Mouse (Mus musculus) myocyte (in vitro differentiated cells): ENCODE measurements around the gene Bcl9l. TPM values are rescaled to one million over a fixed set of nuclear protein-coding genes. Genes with fewer than 3 reads are reported as not detected.
A peak's percentile ranks its signal among the peaks of the same experiment; 100 is the strongest.
"Not testable (repeated sequence)": the region's sequence is repeated elsewhere in the genome, so short reads cannot be mapped to it uniquely, and the experiment has no call there.

Experiments used
- H3K27me3 ChIP-seq: one replicate; pipeline ENCODE4 v1.6.1; 2011; ENCODE audit not compliant: control insufficient read depth, insufficient read depth, insufficient read length
- H3K36me3 ChIP-seq: one replicate; pipeline ENCODE4 v1.6.1; 2011; ENCODE audit not compliant: control insufficient read depth, insufficient read depth
- H3K4me2 ChIP-seq: one replicate; pipeline ENCODE4 v1.6.1; 2011; ENCODE audit warnings: low read depth, control low read depth
- H3K4me3 ChIP-seq: one replicate; pipeline ENCODE4 v1.5.1; 2011; ENCODE audit warnings: mild to moderate bottlenecking, control low read depth, moderate library complexity
- H3K79me2 ChIP-seq: one replicate; pipeline ENCODE4 v1.6.1; 2011; ENCODE audit not compliant: control insufficient read depth, insufficient read depth
- H3ac ChIP-seq: one replicate; pipeline ENCODE4 v1.6.1; 2011; ENCODE audit not compliant: control insufficient read depth, insufficient read length
- CEBPB ChIP-seq: IDR thresholded peaks from 2 replicates; pipeline ENCODE4 v1.6.1; 2011; ENCODE audit warnings: mild to moderate bottlenecking, moderate library complexity; ENCODE audit not compliant: poor library complexity, insufficient read depth, severe bottlenecking
- E2F4 ChIP-seq: IDR thresholded peaks from one replicate; pipeline ENCODE4 v1.6.1; 2011; ENCODE audit warnings: mild to moderate bottlenecking, control low read depth, moderate library complexity; ENCODE audit not compliant: insufficient read depth
- MAX ChIP-seq: IDR thresholded peaks from one replicate; pipeline ENCODE4 v1.6.1; 2011; ENCODE audit warnings: low read depth, mild to moderate bottlenecking, control low read depth
- MYOD1 ChIP-seq, 3 experiments: IDR thresholded peaks; one replicate each; pipeline ENCODE4 v1.6.1; 2011; ENCODE audit warnings: control low read depth in 2 of 3, low read depth in 2 of 3, mild to moderate bottlenecking in 2 of 3, moderate library complexity in 1 of 3; ENCODE audit not compliant: insufficient read length in 2 of 3, control insufficient read depth in 1 of 3
- MYOG ChIP-seq, 3 experiments: IDR thresholded peaks; one replicate each; pipeline ENCODE4 v1.6.1; 2011; ENCODE audit warnings: control low read depth in 2 of 3, low read depth in 2 of 3, mild to moderate bottlenecking in 2 of 3; ENCODE audit not compliant: insufficient read length in 2 of 3, control insufficient read depth in 1 of 3, insufficient read depth in 1 of 3
- POLR2A ChIP-seq: IDR thresholded peaks from one replicate; pipeline ENCODE4 v1.6.1; 2011; ENCODE audit warnings: low read depth, mild to moderate bottlenecking, control low read depth, moderate library complexity; ENCODE audit not compliant: insufficient read length
- POLR2AphosphoS2 ChIP-seq: IDR thresholded peaks from one replicate; pipeline ENCODE4 v1.6.1; 2011; ENCODE audit warnings: low read depth, control low read depth; ENCODE audit not compliant: insufficient read length
- REST ChIP-seq: IDR thresholded peaks from one replicate; pipeline ENCODE4 v1.6.1; 2011; ENCODE audit warnings: mild to moderate bottlenecking, control low read depth, moderate library complexity; ENCODE audit not compliant: insufficient read depth, insufficient read length
- SRF ChIP-seq: IDR thresholded peaks from one replicate; pipeline ENCODE4 v1.6.1; 2011; ENCODE audit warnings: low read depth; ENCODE audit not compliant: control insufficient read depth, insufficient read length
- TCF12 ChIP-seq: IDR thresholded peaks from one replicate; pipeline ENCODE4 v1.6.1; 2011; ENCODE audit warnings: mild to moderate bottlenecking, control low read depth; ENCODE audit not compliant: poor library complexity, insufficient read depth, severe bottlenecking
- TCF3 ChIP-seq: IDR thresholded peaks from one replicate; pipeline ENCODE4 v1.6.1; 2011; ENCODE audit warnings: low read depth, control low read depth; ENCODE audit not compliant: insufficient read length
- USF1 ChIP-seq: IDR thresholded peaks from one replicate; pipeline ENCODE4 v1.6.1; 2011; ENCODE audit warnings: low read depth, mild to moderate bottlenecking, control low read depth, moderate library complexity
- polyA plus RNA-seq: library from polyadenylated mRNA; unstranded; fragments of >200 nt; fragmentation: generic; extraction: Trizol; gene quantifications from one replicate; pipeline ENCODE4 v1.2.1, GENCODE M21; 2012; ENCODE audit warnings: missing spikeins

Bcl9l gene
- 35.4 TPM for polyA plus RNA-seq

- H3K27me3 ChIP-seq = no peaks in the 10 kb centered on the region
Observed at GRCm38 (mm10) chr9:44482552-44482951, at the start of gene Bcl9l. TSS of gene Bcl9l (plus strand) at chr9:44482825.

GRCm38 (mm10) chr9:44435747-44436146 is 46.9 kb upstream of the Bcl9l start:
- Histone ChIP-seq H3K79me2 (no peaks in the 10 kb centered on the region), H3K36me3 (no peaks in the 10 kb centered on the region), H3K4me3 (no peak overlapping the region), H3K4me2 (no peak overlapping the region), H3K27me3 (no peaks in the 10 kb centered on the region), H3ac (no peak overlapping the region)
- TF ChIP-seq CEBPB (no peak), MYOG (IDR thresholded peaks at IDR 0.05; ENCODE audit: control insufficient read depth in 1 of 3, insufficient read depth in 1 of 3, insufficient read length in 2 of 3, low read depth in 2 of 3) (no peak), SRF (no peak), POLR2A (no peak), TCF3 (no peak), E2F4 (no peak), POLR2AphosphoS2 (no peak), TCF12 (no peak), MAX (no peak), USF1 (no peak), MYOD1 (IDR thresholded peaks at IDR 0.05; ENCODE audit: control insufficient read depth in 1 of 3, insufficient read length in 2 of 3, low read depth in 2 of 3) (no peak), REST (no peak)

More at GRCm38 (mm10) chr9:44482552-44482951, at the start of gene Bcl9l:
- H3K4me3 ChIP-seq = peak within 1 kb of the TSS; percentile 94
- H3K36me3 ChIP-seq = no peaks in the 10 kb centered on the region
- H3ac ChIP-seq = peak within 1 kb of the TSS; percentile 97
- H3K4me2 ChIP-seq = peak within 1 kb of the TSS; percentile 87
- no peak for TF ChIP-seq USF1
- TF ChIP-seq MYOG (IDR thresholded peaks at IDR 0.05; ENCODE audit: control insufficient read depth in 1 of 3, insufficient read depth in 1 of 3, insufficient read length in 2 of 3, low read depth in 2 of 3) = peak in 1 of 3 experiments; percentile 8
- no peak for TF ChIP-seq SRF
- no peak for TF ChIP-seq REST
- TF ChIP-seq TCF12 = no peak
- no peak for TF ChIP-seq MYOD1 (IDR thresholded peaks at IDR 0.05; ENCODE audit: control insufficient read depth in 1 of 3, insufficient read length in 2 of 3, low read depth in 2 of 3)
- TF ChIP-seq POLR2A = peak; percentile 89
- TF ChIP-seq POLR2AphosphoS2 = peak; percentile 85
- TF ChIP-seq CEBPB = no peak
- TF ChIP-seq MAX = no peak
- TF ChIP-seq TCF3 = no peak
- no peak for TF ChIP-seq E2F4
- H3K79me2 ChIP-seq = peaks cover 49% of the 10 kb centered on the region

GRCm38 (mm10) chr9:44440961-44441360 is 41.7 kb upstream of the Bcl9l start, which contains the start of gene Foxr1:
TSS of gene Foxr1 (minus strand) at chr9:44441136.
- Histone ChIP-seq H3K4me2 (no peak within 1 kb of the TSS), H3K36me3 (no peaks in the 10 kb centered on the region), H3K27me3 (no peaks in the 10 kb centered on the region), H3K79me2 (no peaks in the 10 kb centered on the region), H3K4me3 (no peak within 1 kb of the TSS), H3ac (no peak within 1 kb of the TSS)
- TF ChIP-seq SRF (no peak), TCF3 (no peak), REST (no peak), MYOD1 (IDR thresholded peaks at IDR 0.05; ENCODE audit: control insufficient read depth in 1 of 3, insufficient read length in 2 of 3, low read depth in 2 of 3) (no peak), E2F4 (no peak), CEBPB (no peak), MAX (no peak), USF1 (no peak), POLR2AphosphoS2 (no peak)

GRCm38 (mm10) chr9:44444402-44445025 is 38.1 kb upstream of the Bcl9l start:
- H3K27me3 ChIP-seq, H3K36me3 ChIP-seq, H3K79me2 ChIP-seq, H3K4me3 ChIP-seq, H3K4me2 ChIP-seq, H3ac ChIP-seq: not testable (repeated sequence)

GRCm38 (mm10) chr9:44450387-44450786 is 32.2 kb upstream of the Bcl9l start:
- Histone ChIP-seq H3K27me3 (peaks cover 3% of the 10 kb centered on the region), H3K4me2 (no peak overlapping the region), H3K79me2 (no peaks in the 10 kb centered on the region), H3K4me3 (no peak overlapping the region), H3K36me3 (no peaks in the 10 kb centered on the region), H3ac (no peak overlapping the region)
- TF ChIP-seq TCF12 (no peak), POLR2A (no peak), REST (no peak), MYOG (IDR thresholded peaks at IDR 0.05; ENCODE audit: control insufficient read depth in 1 of 3, insufficient read depth in 1 of 3, insufficient read length in 2 of 3, low read depth in 2 of 3) (no peak), E2F4 (no peak), TCF3 (no peak), USF1 (no peak), SRF (no peak), CEBPB (no peak), MAX (no peak), POLR2AphosphoS2 (no peak), MYOD1 (IDR thresholded peaks at IDR 0.05; ENCODE audit: control insufficient read depth in 1 of 3, insufficient read length in 2 of 3, low read depth in 2 of 3) (no peak)
